Mouse (Mus musculus): ENCODE data around the gene Shf. TPM values are rescaled to one million over a fixed set of nuclear protein-coding genes. Genes with fewer than 3 reads are reported as not detected.

The Shf gene
- polyA plus RNA-seq, 1 experiment from 2014 or later, result 7.9 TPM

- Histone ChIP-seq H3K9ac (ENCODE audit: low read length) (no peak overlapping the region), H3K4me3 (ENCODE audit: low read depth, low read length) (no peak overlapping the region), H3K27ac (replicated peaks; ENCODE audit: low read depth, low read length) (no peak overlapping the region), H3K36me3 (ENCODE audit: control insufficient read depth, insufficient read depth, low read length) (no peaks in the 10 kb centered on the region), H3K9me3 (ENCODE audit: control insufficient read depth, low read length) (no peaks in the 10 kb centered on the region), H3K4me1 (ENCODE audit: control insufficient read depth, insufficient read depth, low read length) (no peaks in the 10 kb centered on the region), H3K27me3 (ENCODE audit: control insufficient read depth, insufficient read depth, low read length) (no peaks in the 10 kb centered on the region), H3K4me2 (ENCODE audit: low read depth, severe bottlenecking) (peak overlapping the region; percentile 11; the same call in 1 of the 2 replicates)
- ATAC-seq (ENCODE audit: insufficient number of reproducible peaks, low FRiP score, low TSS enrichment, low read depth), result no peak
- 10% methylated on average over 11 of the region's 11 CpGs for WGBS
- peak; percentile 65 for DNase-seq (ENCODE audit: low spot score)
Observed at GRCm38 (mm10) chr2:122380768-122381311, 11.9 kb upstream of the Shf start.

- H3K4me3 ChIP-seq (ENCODE audit: low read depth, low read length), result no peak overlapping the region
- ATAC-seq (ENCODE audit: insufficient number of reproducible peaks, low FRiP score, low TSS enrichment, low read depth), result no peak
- DNase-seq (ENCODE audit: low spot score), result no peak
- no peaks in the 10 kb centered on the region for H3K36me3 ChIP-seq (ENCODE audit: control insufficient read depth, insufficient read depth, low read length)
- no peaks in the 10 kb centered on the region for H3K9me3 ChIP-seq (ENCODE audit: control insufficient read depth, low read length)
- no peak overlapping the region for H3K9ac ChIP-seq (ENCODE audit: low read length)
- H3K27me3 ChIP-seq (ENCODE audit: control insufficient read depth, insufficient read depth, low read length), result no peaks in the 10 kb centered on the region
- H3K4me2 ChIP-seq (ENCODE audit: low read depth, severe bottlenecking), result no peak overlapping the region
- WGBS, result 47% methylated on average over 2 of the region's 2 CpGs
- no peak overlapping the region for H3K27ac ChIP-seq (replicated peaks; ENCODE audit: low read depth, low read length)
- H3K4me1 ChIP-seq (ENCODE audit: control insufficient read depth, insufficient read depth, low read length), result no peaks in the 10 kb centered on the region
Observed at GRCm38 (mm10) chr2:122379292-122379650, 10.3 kb upstream of the Shf start.

GRCm38 (mm10) chr2:122378421-122379291, 9.7 kb upstream of the Shf start:
- no peak for ATAC-seq (ENCODE audit: insufficient number of reproducible peaks, low FRiP score, low TSS enrichment, low read depth)
- Histone ChIP-seq H3K4me3 (ENCODE audit: low read depth, low read length) (no peak overlapping the region), H3K27me3 (ENCODE audit: control insufficient read depth, insufficient read depth, low read length) (no peaks in the 10 kb centered on the region), H3K4me1 (ENCODE audit: control insufficient read depth, insufficient read depth, low read length) (no peaks in the 10 kb centered on the region), H3K36me3 (ENCODE audit: control insufficient read depth, insufficient read depth, low read length) (no peaks in the 10 kb centered on the region), H3K27ac (replicated peaks; ENCODE audit: low read depth, low read length) (no peak overlapping the region), H3K9me3 (ENCODE audit: control insufficient read depth, low read length) (no peaks in the 10 kb centered on the region), H3K4me2 (ENCODE audit: low read depth, severe bottlenecking) (peak overlapping the region; percentile 36; the same call in 1 of the 2 replicates), H3K9ac (ENCODE audit: low read length) (no peak overlapping the region)
- 23% methylated on average over 8 of the region's 8 CpGs for WGBS
- peak; percentile 50 for DNase-seq (ENCODE audit: low spot score)

GRCm38 (mm10) chr2:122377751-122378246, 8.8 kb upstream of the Shf start:
- H3K27me3 ChIP-seq (ENCODE audit: control insufficient read depth, insufficient read depth, low read length), result no peaks in the 10 kb centered on the region
- H3K9ac ChIP-seq (ENCODE audit: low read length), result peak overlapping the region; percentile 68
- H3K27ac ChIP-seq (replicated peaks; ENCODE audit: low read depth, low read length), result 0 out of 2 replicates have a peak overlapping the region, but pooled peaks have one; percentile 25
- DNase-seq (ENCODE audit: low spot score) (peak; percentile 90), ATAC-seq (ENCODE audit: insufficient number of reproducible peaks, low FRiP score, low TSS enrichment, low read depth) (peak; percentile 79)
- WGBS, result under 1% methylated on average over 26 of the region's 26 CpGs
- no peaks in the 10 kb centered on the region for H3K36me3 ChIP-seq (ENCODE audit: control insufficient read depth, insufficient read depth, low read length)
- H3K4me3 ChIP-seq (ENCODE audit: low read depth, low read length), result peak overlapping the region; percentile 61
- H3K4me1 ChIP-seq (ENCODE audit: control insufficient read depth, insufficient read depth, low read length), result no peaks in the 10 kb centered on the region
- H3K4me2 ChIP-seq (ENCODE audit: low read depth, severe bottlenecking), result peak overlapping the region; percentile 36; the same call in 1 of the 2 replicates
- H3K9me3 ChIP-seq (ENCODE audit: control insufficient read depth, low read length), result no peaks in the 10 kb centered on the region

GRCm38 (mm10) chr2:122377215-122377674, 8.3 kb upstream of the Shf start:
- Histone ChIP-seq H3K9ac (ENCODE audit: low read length) (peak overlapping the region; percentile 68), H3K27me3 (ENCODE audit: control insufficient read depth, insufficient read depth, low read length) (no peaks in the 10 kb centered on the region), H3K4me1 (ENCODE audit: control insufficient read depth, insufficient read depth, low read length) (no peaks in the 10 kb centered on the region), H3K9me3 (ENCODE audit: control insufficient read depth, low read length) (no peaks in the 10 kb centered on the region), H3K36me3 (ENCODE audit: control insufficient read depth, insufficient read depth, low read length) (no peaks in the 10 kb centered on the region), H3K4me3 (ENCODE audit: low read depth, low read length) (peak overlapping the region; percentile 61), H3K4me2 (ENCODE audit: low read depth, severe bottlenecking) (peak overlapping the region; percentile 36), H3K27ac (replicated peaks; ENCODE audit: low read depth, low read length) (0 out of 2 replicates have a peak overlapping the region, but pooled peaks have one; percentile 25)
- peak; percentile 99 for DNase-seq (ENCODE audit: low spot score)
- WGBS, result under 1% methylated on average over 28 of the region's 28 CpGs
- ATAC-seq (ENCODE audit: insufficient number of reproducible peaks, low FRiP score, low TSS enrichment, low read depth), result peak; percentile 90

GRCm38 (mm10) chr2:122376041-122376561, 7.1 kb upstream of the Shf start:
- peak; percentile 74 for DNase-seq (ENCODE audit: low spot score)
- no peaks in the 10 kb centered on the region for H3K9me3 ChIP-seq (ENCODE audit: control insufficient read depth, low read length)
- H3K36me3 ChIP-seq (ENCODE audit: control insufficient read depth, insufficient read depth, low read length), result no peaks in the 10 kb centered on the region
- no peaks in the 10 kb centered on the region for H3K4me1 ChIP-seq (ENCODE audit: control insufficient read depth, insufficient read depth, low read length)
- no peak for ATAC-seq (ENCODE audit: insufficient number of reproducible peaks, low FRiP score, low TSS enrichment, low read depth)
- peak overlapping the region; percentile 71 for H3K27ac ChIP-seq (replicated peaks; ENCODE audit: low read depth, low read length)
- H3K4me2 ChIP-seq (ENCODE audit: low read depth, severe bottlenecking), result peak overlapping the region; percentile 69
- under 1% methylated on average over 22 of the region's 22 CpGs for WGBS
- peak overlapping the region; percentile 56 for H3K4me3 ChIP-seq (ENCODE audit: low read depth, low read length)
- peak overlapping the region; percentile 71 for H3K9ac ChIP-seq (ENCODE audit: low read length)
- no peaks in the 10 kb centered on the region for H3K27me3 ChIP-seq (ENCODE audit: control insufficient read depth, insufficient read depth, low read length)

- peak overlapping the region; percentile 56 for H3K4me3 ChIP-seq (ENCODE audit: low read depth, low read length)
- H3K4me1 ChIP-seq (ENCODE audit: control insufficient read depth, insufficient read depth, low read length), result no peaks in the 10 kb centered on the region
- WGBS, result under 1% methylated on average over 32 of the region's 32 CpGs
- no peaks in the 10 kb centered on the region for H3K36me3 ChIP-seq (ENCODE audit: control insufficient read depth, insufficient read depth, low read length)
- no peaks in the 10 kb centered on the region for H3K27me3 ChIP-seq (ENCODE audit: control insufficient read depth, insufficient read depth, low read length)
- no peaks in the 10 kb centered on the region for H3K9me3 ChIP-seq (ENCODE audit: control insufficient read depth, low read length)
- H3K27ac ChIP-seq (replicated peaks; ENCODE audit: low read depth, low read length), result peak overlapping the region; percentile 71
- peak; percentile 94 for DNase-seq (ENCODE audit: low spot score)
- H3K4me2 ChIP-seq (ENCODE audit: low read depth, severe bottlenecking), result peak overlapping the region; percentile 69
- ATAC-seq (ENCODE audit: insufficient number of reproducible peaks, low FRiP score, low TSS enrichment, low read depth), result peak; percentile 84
- H3K9ac ChIP-seq (ENCODE audit: low read length), result peak overlapping the region; percentile 71
Observed at GRCm38 (mm10) chr2:122375391-122375991, 6.5 kb upstream of the Shf start.

All from limb, embryonic 11.5 days (tissue).